Mouse (Mus musculus) megakaryocyte, embryonic 14.5 days (primary cell): ENCODE results near the gene Gm43738.

Experiments
- FLI1 ChIP-seq: IDR thresholded peaks from 2 replicates; pipeline ENCODE4 v1.6.1; 2012; ENCODE audit warnings: low read length, inconsistent platforms, mixed read lengths
- GATA1 ChIP-seq: IDR thresholded peaks from 3 replicates; pipeline ENCODE4 v1.6.1; 2012; ENCODE audit warnings: mixed read lengths, low read length, inconsistent platforms, borderline replicate concordance

- TF ChIP-seq GATA1 (no peak), FLI1 (no peak)
Measured at GRCm38 (mm10) chr3:89092509-89093090, 8.3 kb downstream of the Gm43738 start.
